Mouse (Mus musculus): ENCODE results near the gene Cd63. TPM values are rescaled to one million over a fixed set of nuclear protein-coding genes. Genes with fewer than 3 reads are reported as not detected.

Gene Cd63
- polyA plus RNA-seq, 1 experiment, result 134 TPM

GRCm38 (mm10) chr10:128950208-128950887 lies 49.6 kb downstream of the Cd63 start:
- TF ChIP-seq CTCF (IDR thresholded peaks at IDR 0.05; ENCODE audit: control insufficient read depth, insufficient read depth, low read length) (no peak), POLR2A (IDR thresholded peaks at IDR 0.05; ENCODE audit: borderline replicate concordance, control insufficient read depth, low read depth, low read length) (no peak)
- H3K4me3 ChIP-seq (replicated peaks; ENCODE audit: control insufficient read depth, low read depth, low read length), result no peak overlapping the region
- no peak overlapping the region for H3K27ac ChIP-seq (ENCODE audit: control insufficient read depth, insufficient read depth, low read depth, low read length, poor library complexity)
- H3K4me1 ChIP-seq (ENCODE audit: control insufficient read depth, insufficient read depth, low read length), result no peaks in the 10 kb centered on the region
- WGBS, result 66% methylated on average over 16 of the region's 16 CpGs

- no peaks in the 10 kb centered on the region for H3K4me1 ChIP-seq (ENCODE audit: control insufficient read depth, insufficient read depth, low read length)
- H3K4me3 ChIP-seq (replicated peaks; ENCODE audit: control insufficient read depth, low read depth, low read length), result no peak overlapping the region
- H3K27ac ChIP-seq (ENCODE audit: control insufficient read depth, insufficient read depth, low read depth, low read length, poor library complexity), result no peak overlapping the region
- 82% methylated on average over 10 of the region's 10 CpGs for WGBS
- TF ChIP-seq CTCF (IDR thresholded peaks at IDR 0.05; ENCODE audit: control insufficient read depth, insufficient read depth, low read length), result no peak
- no peak for TF ChIP-seq POLR2A (IDR thresholded peaks at IDR 0.05; ENCODE audit: borderline replicate concordance, control insufficient read depth, low read depth, low read length)
These were observed 57.6 kb downstream of the Cd63 start for GRCm38 (mm10) chr10:128958340-128958739.

- no peak overlapping the region for H3K4me3 ChIP-seq (replicated peaks; ENCODE audit: control insufficient read depth, low read depth, low read length)
- H3K4me1 ChIP-seq (ENCODE audit: control insufficient read depth, insufficient read depth, low read length), result no peaks in the 10 kb centered on the region
- TF ChIP-seq POLR2A (IDR thresholded peaks at IDR 0.05; ENCODE audit: borderline replicate concordance, control insufficient read depth, low read depth, low read length), result no peak
- no peak for TF ChIP-seq CTCF (IDR thresholded peaks at IDR 0.05; ENCODE audit: control insufficient read depth, insufficient read depth, low read length)
- no peak overlapping the region for H3K27ac ChIP-seq (ENCODE audit: control insufficient read depth, insufficient read depth, low read depth, low read length, poor library complexity)
- WGBS, result 79% methylated on average over 4 of the region's 4 CpGs
These were observed 59.4 kb downstream of the Cd63 start for GRCm38 (mm10) chr10:128960142-128960541.

DNA sequence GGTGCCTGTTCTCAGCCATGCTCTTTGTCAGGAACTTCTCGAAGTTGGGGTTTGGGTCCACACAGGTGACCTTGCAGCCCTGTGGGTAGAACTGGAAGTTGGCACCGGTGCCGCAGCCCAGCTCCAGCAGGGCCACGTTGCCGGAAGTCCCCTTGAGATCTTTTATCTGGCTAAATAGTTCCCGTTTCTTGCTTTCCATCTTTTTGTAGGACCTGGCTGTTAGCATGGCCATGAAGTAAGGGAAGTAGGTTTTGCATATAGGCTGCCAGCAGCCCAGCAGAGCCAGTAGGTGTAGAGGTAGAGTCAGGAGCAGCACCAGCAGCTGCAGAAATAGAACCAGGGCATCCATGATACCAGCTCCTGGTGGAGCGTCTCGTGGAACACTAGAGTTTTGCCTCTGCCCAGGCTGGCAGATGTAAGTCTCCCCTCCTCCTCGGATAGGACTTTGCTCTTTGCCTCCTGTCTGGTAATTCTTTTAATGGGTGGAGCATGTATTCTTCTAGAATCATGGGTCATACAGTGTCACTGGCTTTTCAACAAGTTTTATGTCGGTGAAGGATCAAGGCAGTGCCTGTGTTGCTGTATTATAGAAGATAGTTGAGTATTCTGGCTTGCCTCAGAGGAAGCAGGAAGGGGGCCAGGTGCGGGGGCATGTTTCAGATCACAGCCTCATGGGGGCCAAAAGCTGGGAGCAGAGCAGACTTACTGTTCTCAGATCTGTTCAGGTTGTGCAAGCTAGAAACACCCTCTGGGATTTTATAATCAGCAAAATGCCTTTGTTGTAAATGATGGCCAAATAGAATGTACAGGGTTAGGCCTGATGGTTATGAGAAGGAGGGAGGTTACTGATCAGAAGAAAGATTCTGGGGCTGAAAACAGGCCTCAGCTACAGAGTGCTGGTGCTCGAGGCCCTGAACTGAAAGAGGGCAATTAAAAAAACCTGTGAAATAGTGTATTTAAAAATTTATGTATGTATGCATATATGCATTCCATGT lies 60.1 kb downstream of the Cd63 start, which contains the start of gene Mettl7b:
Mettl7b (minus strand) TSS at position 399 of the 995 bp plus-strand sequence.
- no peaks in the 10 kb centered on the region for H3K4me1 ChIP-seq (ENCODE audit: control insufficient read depth, insufficient read depth, low read length)
- H3K4me3 ChIP-seq (replicated peaks; ENCODE audit: control insufficient read depth, low read depth, low read length), result no peak within 1 kb of the TSS
- TF ChIP-seq CTCF (IDR thresholded peaks at IDR 0.05; ENCODE audit: control insufficient read depth, insufficient read depth, low read length), result no peak
- no peak within 1 kb of the TSS for H3K27ac ChIP-seq (ENCODE audit: control insufficient read depth, insufficient read depth, low read depth, low read length, poor library complexity)
- 31% methylated on average over 12 of the region's 12 CpGs for WGBS

Other genes with a start within 250 kb of the Cd63 start
- gene Suox, start 226.9 kb upstream of the Cd63 start, polyA plus RNA-seq (2011; ENCODE audit: insufficient read depth, insufficient read length, low replicate concordance, missing spikeins), result 10.8 and 11.6 TPM in 2 replicates
- 26.4 and 35.4 TPM in 2 replicates for gene Rab5b, start 204.7 kb upstream of the Cd63 start, polyA plus RNA-seq (2011; ENCODE audit: insufficient read depth, insufficient read length, low replicate concordance, missing spikeins)
- gene Pmel, start 196.8 kb upstream of the Cd63 start, polyA plus RNA-seq (2011; ENCODE audit: insufficient read depth, insufficient read length, low replicate concordance, missing spikeins), result 1.4 TPM in 1 of 2 replicates, not detected in the other
- 60.6 and 62.9 TPM in 2 replicates for gene Cdk2, start 196.0 kb upstream of the Cd63 start, polyA plus RNA-seq (2011; ENCODE audit: insufficient read depth, insufficient read length, low replicate concordance, missing spikeins)
- gene Dgka, start 156.1 kb upstream of the Cd63 start, polyA plus RNA-seq (2011; ENCODE audit: insufficient read depth, insufficient read length, low replicate concordance, missing spikeins), result 19.2 and 41.7 TPM in 2 replicates
- 58.3 and 76.9 TPM in 2 replicates for gene Pym1, start 153.1 kb upstream of the Cd63 start, polyA plus RNA-seq (2011; ENCODE audit: insufficient read depth, insufficient read length, low replicate concordance, missing spikeins)
- 2.4 and 5.1 TPM in 2 replicates for gene Mmp19, start 110.1 kb upstream of the Cd63 start, polyA plus RNA-seq (2011; ENCODE audit: insufficient read depth, insufficient read length, low replicate concordance, missing spikeins)
- gene Dnajc14, start 96.9 kb upstream of the Cd63 start, polyA plus RNA-seq (2011; ENCODE audit: insufficient read depth, insufficient read length, low replicate concordance, missing spikeins), result 12.2 and 20.7 TPM in 2 replicates
- 2.8 and 8.3 TPM in 2 replicates for gene Tmem198b, start 96.6 kb upstream of the Cd63 start, polyA plus RNA-seq (2011; ENCODE audit: insufficient read depth, insufficient read length, low replicate concordance, missing spikeins)
- 45.2 and 73.3 TPM in 2 replicates for gene Sarnp, start 83.7 kb upstream of the Cd63 start, polyA plus RNA-seq (2011; ENCODE audit: insufficient read depth, insufficient read length, low replicate concordance, missing spikeins)
- gene Ormdl2, start 79.3 kb upstream of the Cd63 start, polyA plus RNA-seq (2011; ENCODE audit: insufficient read depth, insufficient read length, low replicate concordance, missing spikeins), result 24.9 and 25.4 TPM in 2 replicates
- 2.4 and 3.6 TPM in 2 replicates for gene Gdf11, start 9.3 kb upstream of the Cd63 start, polyA plus RNA-seq (2011; ENCODE audit: insufficient read depth, insufficient read length, low replicate concordance, missing spikeins)
- 2.6 and 6.2 TPM in 2 replicates for gene Rdh5, start 21.9 kb downstream of the Cd63 start, polyA plus RNA-seq (2011; ENCODE audit: insufficient read depth, insufficient read length, low replicate concordance, missing spikeins)
- gene Bloc1s1, start 23.0 kb downstream of the Cd63 start, polyA plus RNA-seq (2011; ENCODE audit: insufficient read depth, insufficient read length, low replicate concordance, missing spikeins), result 78.6 and 92.7 TPM in 2 replicates
- gene Itga7, start 32.8 kb downstream of the Cd63 start, polyA plus RNA-seq (2011; ENCODE audit: insufficient read depth, insufficient read length, low replicate concordance, missing spikeins), result 1.4 and 1.9 TPM in 2 replicates
- gene Mettl7b, start 60.0 kb downstream of the Cd63 start, polyA plus RNA-seq (2011; ENCODE audit: insufficient read depth, insufficient read length, low replicate concordance, missing spikeins), result 1.3 and 3.7 TPM in 2 replicates
- not detected in 2 replicates for gene Olfr9, start 88.4 kb downstream of the Cd63 start, polyA plus RNA-seq (2011; ENCODE audit: insufficient read depth, insufficient read length, low replicate concordance, missing spikeins)
- not detected in 2 replicates for gene Olfr763, start 109.8 kb downstream of the Cd63 start, polyA plus RNA-seq (2011; ENCODE audit: insufficient read depth, insufficient read length, low replicate concordance, missing spikeins)
- not detected in 2 replicates for gene Olfr764-ps1, start 138.9 kb downstream of the Cd63 start, polyA plus RNA-seq (2011; ENCODE audit: insufficient read depth, insufficient read length, low replicate concordance, missing spikeins)
- gene Olfr765, start 149.0 kb downstream of the Cd63 start, polyA plus RNA-seq (2011; ENCODE audit: insufficient read depth, insufficient read length, low replicate concordance, missing spikeins), result not detected in 2 replicates
- not detected in 2 replicates for gene Olfr766-ps1, start 168.0 kb downstream of the Cd63 start, polyA plus RNA-seq (2011; ENCODE audit: insufficient read depth, insufficient read length, low replicate concordance, missing spikeins)
- not detected in 2 replicates for gene Olfr767, start 181.9 kb downstream of the Cd63 start, polyA plus RNA-seq (2011; ENCODE audit: insufficient read depth, insufficient read length, low replicate concordance, missing spikeins)
- not detected in 2 replicates for gene Olfr768, start 198.4 kb downstream of the Cd63 start, polyA plus RNA-seq (2011; ENCODE audit: insufficient read depth, insufficient read length, low replicate concordance, missing spikeins)
- not detected in 2 replicates for gene Olfr769, start 216.9 kb downstream of the Cd63 start, polyA plus RNA-seq (2011; ENCODE audit: insufficient read depth, insufficient read length, low replicate concordance, missing spikeins)
- gene Olfr770, start 238.0 kb downstream of the Cd63 start, polyA plus RNA-seq (2011; ENCODE audit: insufficient read depth, insufficient read length, low replicate concordance, missing spikeins), result not detected in 2 replicates

All from bone marrow, adult 2 months (tissue).